Mouse (Mus musculus): ENCODE data around the gene Rbm48. TPM values are rescaled to one million over a fixed set of nuclear protein-coding genes. Genes with fewer than 3 reads are reported as not detected.

The Rbm48 gene
- polyA plus RNA-seq, 2 experiments: 4.1 to 6.2 TPM

GRCm38 (mm10) chr5:3597171-3597570 lies 786 bp upstream of the Rbm48 start:
- Histone ChIP-seq H3K36me3 (replicated peaks; ENCODE audit: control insufficient read depth, insufficient read depth, low read depth) (no peaks in the 10 kb centered on the region; the same call in 1 of the 2 replicates), H3K4me1 (replicated peaks; ENCODE audit: control insufficient read depth in 2 of 2, insufficient read depth in 2 of 2, low read length in 1 of 2) (peaks cover 10% of the 10 kb centered on the region in 2 experiments; a peak in 3 of 4 replicates), H3K4me3 (ENCODE audit: insufficient read depth in 1 of 2, low read depth in 2 of 2, low read length in 2 of 2) (no peak overlapping the region), H3K9me3 (ENCODE audit: control insufficient read depth, low read length) (no peaks in the 10 kb centered on the region), H3K9ac (replicated peaks) (no peak overlapping the region), H3K27ac (no peak overlapping the region), H3K27me3 (ENCODE audit: control insufficient read depth, insufficient read depth, low read length) (no peaks in the 10 kb centered on the region), H3K4me2 (ENCODE audit: low read depth) (peak overlapping the region; percentile 87)
- ATAC-seq (ENCODE audit: insufficient read depth) (no peak), DNase-seq (ENCODE audit: low read depth in 3 of 3, low spot score in 3 of 3) (no peak)
- TF ChIP-seq CTCF (IDR thresholded peaks at IDR 0.05; ENCODE audit: low read depth): no peak
- TF ChIP-seq EP300 (IDR thresholded peaks at IDR 0.05; ENCODE audit: low read depth): no peak

DNA sequence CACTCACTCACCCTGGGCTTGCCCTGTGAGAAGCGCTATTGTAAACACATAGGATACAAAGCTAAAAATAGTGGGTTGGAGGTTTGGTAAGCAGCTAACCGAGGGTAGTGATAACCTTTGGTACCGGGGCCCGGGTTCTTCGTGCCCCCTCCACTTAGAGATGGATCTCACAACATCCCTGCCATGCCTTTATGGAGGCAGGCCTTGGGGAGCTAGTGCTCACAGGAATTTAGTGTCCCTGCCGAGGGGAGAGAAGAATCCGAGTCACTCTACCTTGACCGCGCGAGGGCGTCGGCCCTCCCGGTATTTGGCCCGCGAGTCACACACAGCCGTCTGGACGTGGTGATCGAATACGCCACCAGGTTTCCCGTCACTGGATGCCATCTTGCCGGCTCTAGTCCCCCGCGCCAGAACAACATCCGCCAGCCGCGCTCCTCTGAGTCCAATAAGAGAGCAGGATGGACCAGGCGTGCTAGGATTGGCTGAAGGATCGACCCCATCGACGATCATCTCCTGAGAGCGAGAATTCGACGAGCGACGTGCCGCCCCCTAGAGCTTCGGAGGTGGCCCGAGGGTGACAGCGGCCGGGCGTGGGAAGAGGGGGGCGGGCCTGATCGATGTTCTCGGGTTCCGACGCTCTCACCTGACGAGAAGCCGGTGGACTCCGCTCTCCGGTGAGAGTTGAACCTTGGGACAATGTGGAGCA lies 539 bp downstream of the Rbm48 start, which contains the start of gene Pex1:
TSS of gene Pex1 (plus strand) at position 374 of the 706 bp plus-strand sequence.
- Histone ChIP-seq H3K27ac (peak within 1 kb of the TSS; percentile 6), H3K9me3 (ENCODE audit: control insufficient read depth, low read length) (no peaks in the 10 kb centered on the region), H3K27me3 (ENCODE audit: control insufficient read depth, insufficient read depth, low read length) (no peaks in the 10 kb centered on the region), H3K4me2 (ENCODE audit: low read depth) (peak within 1 kb of the TSS; percentile 87), H3K36me3 (replicated peaks; ENCODE audit: control insufficient read depth, insufficient read depth, low read depth) (peaks cover 6% of the 10 kb centered on the region), H3K9ac (replicated peaks) (peak within 1 kb of the TSS; percentile 80), H3K4me1 (replicated peaks; ENCODE audit: control insufficient read depth in 2 of 2, insufficient read depth in 2 of 2, low read length in 1 of 2) (peaks cover 10% of the 10 kb centered on the region in 2 experiments; a peak in 3 of 4 replicates), H3K4me3 (ENCODE audit: insufficient read depth in 1 of 2, low read depth in 2 of 2, low read length in 2 of 2) (peak within 1 kb of the TSS; percentile 71 to 88)
- WGBS (ENCODE audit: insufficient replicate concordance): under 1% methylated on average over 50 of the region's 50 CpGs
- DNase-seq (ENCODE audit: low read depth in 3 of 3, low spot score in 3 of 3): peak; percentile 91 to 94 (median 92)
- ATAC-seq (ENCODE audit: insufficient read depth): peak; percentile 98
- TF ChIP-seq EP300 (IDR thresholded peaks at IDR 0.05; ENCODE audit: low read depth): no peak
- TF ChIP-seq CTCF (IDR thresholded peaks at IDR 0.05; ENCODE audit: low read depth): peak; percentile 64

DNA sequence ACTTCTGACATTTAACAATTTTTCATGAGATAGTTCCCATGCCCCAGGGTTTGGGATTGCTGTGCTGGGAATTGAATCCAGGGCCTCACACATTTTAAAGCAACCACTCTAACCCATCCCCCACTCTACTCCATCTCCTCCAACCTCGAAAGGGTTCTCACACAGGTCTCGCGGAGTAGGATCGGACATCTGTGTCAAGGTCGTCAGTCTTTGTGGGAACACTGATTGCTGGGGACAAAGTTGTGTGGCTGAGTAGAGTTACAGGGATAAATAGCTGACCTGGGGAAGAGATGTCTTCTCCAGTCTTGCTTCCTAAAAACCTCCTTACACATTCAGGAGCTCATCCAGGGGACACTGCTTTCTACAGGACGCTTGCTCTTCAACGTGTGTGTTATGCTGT lies 17.3 kb downstream of the Rbm48 start:
- Histone ChIP-seq H3K27me3 (ENCODE audit: control insufficient read depth, insufficient read depth, low read length) (no peaks in the 10 kb centered on the region), H3K4me1 (replicated peaks; ENCODE audit: control insufficient read depth in 2 of 2, insufficient read depth in 2 of 2, low read length in 1 of 2) (no peaks in the 10 kb centered on the region), H3K9me3 (ENCODE audit: control insufficient read depth, low read length) (no peaks in the 10 kb centered on the region), H3K36me3 (replicated peaks; ENCODE audit: control insufficient read depth, insufficient read depth, low read depth) (peaks cover 59% of the 10 kb centered on the region), H3K4me2 (ENCODE audit: low read depth) (no peak overlapping the region), H3K4me3 (ENCODE audit: insufficient read depth in 1 of 2, low read depth in 2 of 2, low read length in 2 of 2) (no peak overlapping the region), H3K9ac (replicated peaks) (no peak overlapping the region), H3K27ac (no peak overlapping the region)
- DNase-seq (ENCODE audit: low read depth in 3 of 3, low spot score in 3 of 3): no peak
- TF ChIP-seq CTCF (IDR thresholded peaks at IDR 0.05; ENCODE audit: low read depth) (no peak), EP300 (IDR thresholded peaks at IDR 0.05; ENCODE audit: low read depth) (no peak)
- WGBS (ENCODE audit: insufficient replicate concordance): 88% methylated on average over 7 of the region's 7 CpGs
- no peak for ATAC-seq (ENCODE audit: insufficient read depth)

- no peaks in the 10 kb centered on the region for H3K4me1 ChIP-seq (replicated peaks; ENCODE audit: control insufficient read depth in 2 of 2, insufficient read depth in 2 of 2, low read length in 1 of 2)
- no peaks in the 10 kb centered on the region for H3K27me3 ChIP-seq (ENCODE audit: control insufficient read depth, insufficient read depth, low read length)
- DNase-seq (ENCODE audit: low read depth in 3 of 3, low spot score in 3 of 3) (no peak), ATAC-seq (ENCODE audit: insufficient read depth) (no peak)
- peaks cover 51% of the 10 kb centered on the region for H3K36me3 ChIP-seq (replicated peaks; ENCODE audit: control insufficient read depth, insufficient read depth, low read depth)
- H3K9me3 ChIP-seq (ENCODE audit: control insufficient read depth, low read length): no peaks in the 10 kb centered on the region
- H3K4me2 ChIP-seq (ENCODE audit: low read depth): no peak overlapping the region
- TF ChIP-seq EP300 (IDR thresholded peaks at IDR 0.05; ENCODE audit: low read depth): no peak
- no peak for TF ChIP-seq CTCF (IDR thresholded peaks at IDR 0.05; ENCODE audit: low read depth)
- no peak overlapping the region for H3K4me3 ChIP-seq (ENCODE audit: insufficient read depth in 1 of 2, low read depth in 2 of 2, low read length in 2 of 2)
- no peak overlapping the region for H3K9ac ChIP-seq (replicated peaks)
- no peak overlapping the region for H3K27ac ChIP-seq
- WGBS (ENCODE audit: insufficient replicate concordance): 78% methylated on average over 2 of the region's 2 CpGs
Observed at GRCm38 (mm10) chr5:3577939-3578338, 18.4 kb downstream of the Rbm48 start.

GRCm38 (mm10) chr5:3574825-3575224 lies 21.6 kb downstream of the Rbm48 start:
- Histone ChIP-seq H3K9ac (replicated peaks) (no peak overlapping the region), H3K4me2 (ENCODE audit: low read depth) (no peak overlapping the region), H3K9me3 (ENCODE audit: control insufficient read depth, low read length) (no peaks in the 10 kb centered on the region), H3K27me3 (ENCODE audit: control insufficient read depth, insufficient read depth, low read length) (no peaks in the 10 kb centered on the region), H3K4me1 (replicated peaks; ENCODE audit: control insufficient read depth in 2 of 2, insufficient read depth in 2 of 2, low read length in 1 of 2) (no peaks in the 10 kb centered on the region), H3K27ac (no peak overlapping the region), H3K36me3 (replicated peaks; ENCODE audit: control insufficient read depth, insufficient read depth, low read depth) (peaks cover 66% of the 10 kb centered on the region), H3K4me3 (ENCODE audit: insufficient read depth in 1 of 2, low read depth in 2 of 2, low read length in 2 of 2) (no peak overlapping the region)
- DNase-seq (ENCODE audit: low read depth in 3 of 3, low spot score in 3 of 3) (no peak), ATAC-seq (ENCODE audit: insufficient read depth) (no peak)
- 90% methylated on average over 2 of the region's 2 CpGs for WGBS (ENCODE audit: insufficient replicate concordance)
- TF ChIP-seq CTCF (IDR thresholded peaks at IDR 0.05; ENCODE audit: low read depth) (no peak), EP300 (IDR thresholded peaks at IDR 0.05; ENCODE audit: low read depth) (no peak)

All from liver, embryonic 14.5 days (tissue).